Mouse (Mus musculus) T-helper 2 cell (primary cell): ENCODE measurements around the gene Umodl1.

Experiments
- in situ Hi-C: fragments of 300-600 bp; cut with MboI, MseI; formaldehyde crosslinking; loops from one replicate; pipeline ENCODE4 v1.15.1; 2025; ENCODE audit warnings: high pct_unique_total_duplicates

Gene Umodl1

GRCm38 (mm10) chr17:31036168-31036876 lies 81.9 kb downstream of the Umodl1 start:
- in situ Hi-C loops = no loop called here

GRCm38 (mm10) chr17:31037331-31037730 lies 82.9 kb downstream of the Umodl1 start:
- in situ Hi-C loops = no loop called here

GRCm38 (mm10) chr17:31038381-31038780 lies 83.9 kb downstream of the Umodl1 start:
- in situ Hi-C loops = no loop called here

GRCm38 (mm10) chr17:31039626-31040025 lies 85.2 kb downstream of the Umodl1 start:
- in situ Hi-C loops = no loop called here

GRCm38 (mm10) chr17:31040421-31040820 lies 86.0 kb downstream of the Umodl1 start:
- in situ Hi-C loops = no loop called here

GRCm38 (mm10) chr17:31042751-31043150 lies 88.3 kb downstream of the Umodl1 start:
- in situ Hi-C loops = no loop called here

- in situ Hi-C loops = no loop called here
Measured at GRCm38 (mm10) chr17:31057151-31057890, 102.9 kb downstream of the Umodl1 start, which contains the start of gene Abcg1. TSS of gene Abcg1 (plus strand) at chr17:31057675.

GRCm38 (mm10) chr17:31057891-31058744 lies 103.7 kb downstream of the Umodl1 start:
- in situ Hi-C loops = no loop called here

- in situ Hi-C loops = no loop called here
Measured at GRCm38 (mm10) chr17:31058745-31059085, 104.3 kb downstream of the Umodl1 start.

GRCm38 (mm10) chr17:31060196-31060587 lies 105.8 kb downstream of the Umodl1 start:
- in situ Hi-C loops = no loop called here
